Mouse (Mus musculus) megakaryocyte-erythroid progenitor cell, adult 5-6 weeks (primary cell): ENCODE measurements around the gene Rab5a. TPM values are rescaled to one million over a fixed set of nuclear protein-coding genes. Genes with fewer than 3 reads are reported as not detected.
A peak's percentile ranks its signal among the peaks of the same experiment; 100 is the strongest.
"Not testable (repeated sequence)": the region's sequence is repeated elsewhere in the genome, so short reads cannot be mapped to it uniquely, and the experiment has no call there.

ENCODE experiments used
- ATAC-seq: replicated peaks from 2 replicates; pipeline ENCODE4 v1.8.0; 2016; ENCODE audit warnings: mild to moderate bottlenecking, inconsistent platforms; ENCODE audit not compliant: severe bottlenecking, poor library complexity, low FRiP score, low TSS enrichment
- total RNA-seq, 2 experiments: library from RNA; stranded (forward) in 1 of 2; stranded (reverse) in 1 of 2; fragments of 200-1000, 215-1000 nt in 1 of 2; fragments of >200 nt in 1 of 2; fragmentation: Nextera tagmentation in 1 of 2; gene quantifications; 2 replicates each; pipeline ENCODE4 v1.2.3; 2014 to 2017

The Rab5a gene
- total RNA-seq, 2 experiments from 2014 or later: 38.9 to 53.7 TPM

GRCm38 (mm10) chr17:53539351-53539750, 60.3 kb downstream of the Rab5a start, which contains the start of gene Pp2d1:
Gene Pp2d1 (minus strand): TSS chr17:53539451.
- not testable (repeated sequence) for ATAC-seq

- no peak for ATAC-seq
These were observed 63.5 kb downstream of the Rab5a start for GRCm38 (mm10) chr17:53542536-53542935.

GRCm38 (mm10) chr17:53543591-53544324, 64.7 kb downstream of the Rab5a start:
- ATAC-seq: 0 out of 2 replicates have a peak, but pooled peaks have one; percentile 34

GRCm38 (mm10) chr17:53551306-53552299, 72.6 kb downstream of the Rab5a start:
- ATAC-seq: no peak

GRCm38 (mm10) chr17:53554088-53554487, 75.1 kb downstream of the Rab5a start:
- peak; percentile 77 for ATAC-seq

GRCm38 (mm10) chr17:53554813-53555212, 75.8 kb downstream of the Rab5a start:
- peak; percentile 92 for ATAC-seq

Other genes with a start within 250 kb of the Rab5a start
- gene Efhb, start 15.9 kb upstream of the Rab5a start, total RNA-seq (2014; fragmentation: Nextera tagmentation): not detected in 2 replicates
- gene Efhb, start 15.9 kb upstream of the Rab5a start, total RNA-seq (2017): 0.11 TPM in 1 of 2 replicates, not detected in the other
- gene Pp2d1, start 60.2 kb downstream of the Rab5a start, total RNA-seq (2014; fragmentation: Nextera tagmentation): 0.28 TPM in 1 of 2 replicates, not detected in the other
- 0.05 TPM in 1 of 2 replicates, not detected in the other for gene Pp2d1, start 60.2 kb downstream of the Rab5a start, total RNA-seq (2017)
- 27.8 and 33.9 TPM in 2 replicates for gene Kat2b, start 87.6 kb downstream of the Rab5a start, total RNA-seq (2014; fragmentation: Nextera tagmentation)
- 24.5 and 53.7 TPM in 2 replicates for gene Kat2b, start 87.6 kb downstream of the Rab5a start, total RNA-seq (2017)
- 26.3 and 27.9 TPM in 2 replicates for gene Sgo1, start 210.1 kb downstream of the Rab5a start, total RNA-seq (2014; fragmentation: Nextera tagmentation)
- 44.7 and 58.5 TPM in 2 replicates for gene Sgo1, start 210.1 kb downstream of the Rab5a start, total RNA-seq (2017)